Mouse (Mus musculus) spleen, adult 2 months (tissue): ENCODE measurements around the gene Wnt10a.

Experiments used
- CTCF ChIP-seq: fragments of 200-500 bp; IDR thresholded peaks from 2 replicates; pipeline ENCODE4 v1.5.1; 2011; ENCODE audit warnings: mild to moderate bottlenecking, inconsistent platforms; ENCODE audit not compliant: insufficient read depth, insufficient read length, insufficient replicate concordance; ENCODE audit errors: extremely low read depth
- POLR2A ChIP-seq: fragments of 200-500 bp; IDR thresholded peaks from 2 replicates; pipeline ENCODE4 v1.6.1; 2011; ENCODE audit warnings: low read depth, low read length, inconsistent platforms

GRCm38 (mm10) chr1:74846341-74846740, 55.0 kb downstream of the Wnt10a start:
- no peak for TF ChIP-seq CTCF
- no peak for TF ChIP-seq POLR2A
